Mouse (Mus musculus) liver, embryonic 14.5 days (tissue): Measurements from ENCODE around the gene Nfam1.

ENCODE experiments used
- CTCF ChIP-seq: IDR thresholded peaks from 2 replicates; pipeline ENCODE4 v1.5.1; 2016; ENCODE audit warnings: antibody characterized with exemption, low read depth, control low read depth
- EP300 ChIP-seq: IDR thresholded peaks from 2 replicates; pipeline ENCODE4 v1.6.1; 2016; ENCODE audit warnings: antibody characterized with exemption, low read depth

DNA sequence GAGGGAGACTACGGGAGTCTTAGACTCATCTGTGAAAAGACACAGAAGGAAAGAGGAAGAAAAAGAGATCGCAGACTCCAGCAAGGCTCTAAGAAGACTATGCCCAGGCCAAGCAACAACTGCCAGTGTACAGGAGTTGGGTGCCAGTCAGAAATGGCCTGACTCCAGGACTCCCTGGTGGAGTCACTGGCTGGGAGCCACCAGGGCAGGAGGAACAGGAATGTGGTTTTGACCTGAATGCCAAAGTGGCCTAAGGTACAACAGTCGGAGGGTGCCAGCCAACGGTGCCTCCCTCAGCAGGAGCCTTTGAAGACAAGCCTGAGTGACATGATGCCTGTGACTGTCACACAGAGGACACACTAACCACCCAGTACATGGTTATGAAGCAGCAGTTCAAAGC is 41.1 kb upstream of the Nfam1 start:
- TF ChIP-seq CTCF (no peak), EP300 (no peak)
